Mouse (Mus musculus) right cerebral cortex, postnatal 36 days (tissue): ENCODE measurements around the gene L3mbtl3.

ENCODE experiments used
- DNase-seq, 2 experiments: peaks; one replicate each; pipeline ENCODE4 v3.0.0; 2022; ENCODE audit warnings: low spot score in 2 of 2, mixed read lengths in 1 of 2

The L3mbtl3 gene

GRCm38 (mm10) chr10:26337896-26338503 lies 37.8 kb downstream of the L3mbtl3 start:
- no peak for DNase-seq

GRCm38 (mm10) chr10:26333966-26334365 lies 41.8 kb downstream of the L3mbtl3 start:
- no peak for DNase-seq

DNA sequence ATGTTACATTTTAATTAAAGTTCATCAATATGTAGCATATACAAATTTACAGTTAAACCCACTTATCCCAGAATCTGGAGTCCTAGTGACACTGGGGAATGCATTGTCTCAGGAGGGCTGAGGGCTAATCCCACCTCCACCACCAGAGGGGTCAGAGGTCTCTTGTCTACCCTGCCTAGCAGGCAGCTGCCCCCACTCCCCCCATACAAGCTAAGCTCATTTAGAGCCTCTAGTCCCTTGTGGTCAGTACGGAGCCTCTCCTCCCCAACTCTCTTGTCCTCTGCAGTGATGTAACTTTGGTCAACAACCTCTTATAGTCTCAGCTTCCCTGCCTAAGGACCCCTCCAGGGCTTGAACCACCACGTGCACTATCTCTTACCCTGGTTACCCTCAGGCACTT lies 43.0 kb downstream of the L3mbtl3 start:
- DNase-seq: no peak

DNA sequence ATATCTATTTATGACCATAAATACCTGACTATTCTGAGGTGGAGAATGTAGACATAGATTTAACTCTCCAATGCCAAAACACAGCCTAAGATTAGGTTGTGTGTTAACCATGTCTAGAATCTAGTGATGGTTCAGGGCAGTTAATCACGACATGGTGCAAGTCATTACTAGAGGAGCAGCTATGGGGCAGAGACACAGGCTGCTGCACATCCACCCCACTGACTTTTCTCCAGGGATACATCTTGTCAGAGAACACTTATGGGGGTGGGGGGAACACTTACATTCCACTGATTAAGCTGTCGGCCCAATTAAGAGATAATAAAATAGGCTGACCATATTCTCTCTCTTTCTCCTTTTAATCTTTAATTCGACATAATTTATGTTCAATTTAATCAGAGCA lies 46.9 kb downstream of the L3mbtl3 start:
- no peak for DNase-seq

DNA sequence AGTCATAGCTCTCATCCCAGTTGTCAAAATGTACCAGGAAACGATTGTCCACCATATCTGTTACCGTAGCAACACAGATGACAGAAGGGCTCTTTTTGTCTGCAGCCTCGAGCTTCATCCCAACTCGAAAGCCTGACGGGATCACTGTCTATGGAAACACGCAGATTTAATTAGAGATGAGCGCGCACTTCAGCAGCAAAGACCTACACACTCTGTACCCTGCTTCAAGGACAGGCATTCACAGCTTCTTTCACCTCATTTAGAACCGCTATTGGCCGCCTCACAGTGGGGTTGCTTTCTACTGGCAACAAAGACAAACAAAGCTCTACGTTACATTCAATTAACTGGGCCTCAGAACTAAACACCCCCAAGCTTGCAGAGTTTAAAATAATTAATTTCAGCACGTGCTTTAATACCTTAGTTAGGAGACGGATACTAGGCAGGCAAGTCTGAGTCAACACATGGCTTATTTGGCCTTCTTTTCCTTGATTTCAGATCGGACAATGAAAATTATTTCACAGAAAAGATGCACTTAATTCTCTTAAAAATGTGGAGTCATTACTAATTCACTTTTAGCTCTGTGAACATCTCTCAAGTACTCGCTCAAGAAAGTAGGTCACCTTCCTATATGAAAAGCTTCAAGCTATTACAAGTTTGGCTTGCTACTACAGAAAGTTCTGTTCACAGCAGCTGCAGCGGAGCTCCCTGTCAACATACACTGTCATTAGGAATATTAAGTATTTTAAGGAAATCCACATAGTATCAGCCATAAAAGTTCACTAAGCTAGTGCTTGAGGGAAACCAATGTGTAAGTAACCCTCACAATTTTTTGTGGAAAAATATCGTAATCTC lies 47.9 kb downstream of the L3mbtl3 start:
- DNase-seq: no peak

- no peak for DNase-seq
These were observed 48.5 kb downstream of the L3mbtl3 start for GRCm38 (mm10) chr10:26327291-26327690.

- DNase-seq: no peak
These were observed 50.5 kb downstream of the L3mbtl3 start for GRCm38 (mm10) chr10:26325320-26325719.

- no peak for DNase-seq
These were observed 53.3 kb downstream of the L3mbtl3 start for GRCm38 (mm10) chr10:26322344-26323051.

DNA sequence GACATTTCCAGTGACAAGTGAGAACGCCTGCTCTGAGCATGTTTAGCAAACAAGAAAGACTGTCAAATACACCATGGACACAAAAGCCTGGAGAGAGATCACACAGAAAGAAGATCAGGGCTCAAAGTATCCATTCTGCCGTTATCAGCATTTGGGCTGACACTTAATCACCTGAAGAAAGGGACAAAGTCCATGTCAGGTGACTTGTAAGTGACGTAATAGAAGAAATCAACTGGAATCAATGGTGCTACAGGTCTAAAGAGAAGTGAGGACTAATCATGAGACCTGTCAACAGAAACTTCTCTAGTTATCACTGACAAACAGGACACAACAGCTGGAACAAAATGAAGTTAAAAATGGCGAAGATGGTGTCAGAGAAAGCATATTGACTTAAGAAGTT lies 55.1 kb downstream of the L3mbtl3 start:
- DNase-seq: no peak

GRCm38 (mm10) chr10:26314327-26314726 lies 61.4 kb downstream of the L3mbtl3 start:
- DNase-seq: peak; percentile 35 to 37

GRCm38 (mm10) chr10:26303485-26303884 lies 72.3 kb downstream of the L3mbtl3 start:
- no peak for DNase-seq

- no peak for DNase-seq
These were observed 73.4 kb downstream of the L3mbtl3 start for GRCm38 (mm10) chr10:26302336-26302735.

DNA sequence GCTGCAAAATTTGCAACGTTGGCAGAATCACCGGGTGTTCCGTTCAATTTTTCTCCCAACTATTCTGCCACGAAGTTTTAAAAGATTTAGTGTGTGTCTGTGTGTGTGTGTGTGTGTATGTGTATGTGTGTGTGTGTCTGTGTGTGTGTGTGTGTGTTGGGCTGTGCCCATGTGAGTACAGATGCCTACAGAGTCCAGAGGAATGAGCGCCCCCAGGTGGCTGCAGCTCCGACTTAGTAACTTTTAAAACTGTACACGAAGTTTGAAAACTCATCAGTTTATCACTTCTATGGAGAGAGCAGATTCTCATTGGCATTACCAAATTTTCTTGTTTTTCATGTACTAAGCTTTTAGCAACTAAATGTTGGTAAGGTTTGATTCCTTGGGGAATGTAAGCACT lies 78.1 kb downstream of the L3mbtl3 start:
- DNase-seq: no peak

- DNase-seq: peak; percentile 37 to 45
These were observed 78.6 kb downstream of the L3mbtl3 start for GRCm38 (mm10) chr10:26297200-26297599.

GRCm38 (mm10) chr10:26287136-26287535 lies 88.6 kb downstream of the L3mbtl3 start:
- peak in 1 of 2 experiments; percentile 10 for DNase-seq

- no peak for DNase-seq
These were observed 95.8 kb downstream of the L3mbtl3 start for GRCm38 (mm10) chr10:26280009-26280408.

- no peak for DNase-seq
These were observed 100.4 kb downstream of the L3mbtl3 start for GRCm38 (mm10) chr10:26275414-26275813.

DNA sequence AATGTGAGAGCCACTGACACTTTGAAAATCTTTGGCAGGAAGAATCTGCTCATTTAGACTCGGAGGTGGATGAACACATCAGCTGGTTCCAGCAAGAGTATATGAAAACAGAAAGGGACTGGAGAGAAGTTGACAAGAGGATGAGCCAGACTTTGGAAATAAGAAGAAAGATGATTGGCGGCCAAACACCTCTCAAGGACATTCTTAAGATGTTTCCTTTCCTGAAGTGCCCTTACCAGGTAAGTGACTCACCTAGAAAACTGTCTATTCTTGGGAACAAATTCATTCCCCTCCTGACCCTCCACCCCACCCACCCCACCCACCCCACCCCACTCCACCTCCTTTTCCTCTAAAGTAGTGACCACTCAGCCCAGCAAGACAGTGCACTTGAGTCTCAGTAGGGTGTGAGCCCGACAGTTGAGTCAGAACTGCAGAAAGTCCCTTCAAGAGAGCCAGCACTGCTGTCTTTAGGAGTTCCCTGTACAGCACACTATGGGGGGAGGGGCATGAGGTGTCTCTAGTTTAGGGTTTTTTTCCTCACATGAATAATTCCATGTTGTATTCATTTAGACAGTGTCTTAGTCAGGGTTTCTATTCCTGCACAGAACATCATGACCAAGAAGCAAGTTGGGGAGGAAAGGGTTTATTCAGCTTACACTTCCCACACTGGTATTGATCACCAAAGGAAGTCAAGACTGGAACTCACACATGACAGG lies 111.9 kb downstream of the L3mbtl3 start:
- no peak for DNase-seq

GRCm38 (mm10) chr10:26259908-26260307 lies 115.9 kb downstream of the L3mbtl3 start:
- no peak for DNase-seq

DNA sequence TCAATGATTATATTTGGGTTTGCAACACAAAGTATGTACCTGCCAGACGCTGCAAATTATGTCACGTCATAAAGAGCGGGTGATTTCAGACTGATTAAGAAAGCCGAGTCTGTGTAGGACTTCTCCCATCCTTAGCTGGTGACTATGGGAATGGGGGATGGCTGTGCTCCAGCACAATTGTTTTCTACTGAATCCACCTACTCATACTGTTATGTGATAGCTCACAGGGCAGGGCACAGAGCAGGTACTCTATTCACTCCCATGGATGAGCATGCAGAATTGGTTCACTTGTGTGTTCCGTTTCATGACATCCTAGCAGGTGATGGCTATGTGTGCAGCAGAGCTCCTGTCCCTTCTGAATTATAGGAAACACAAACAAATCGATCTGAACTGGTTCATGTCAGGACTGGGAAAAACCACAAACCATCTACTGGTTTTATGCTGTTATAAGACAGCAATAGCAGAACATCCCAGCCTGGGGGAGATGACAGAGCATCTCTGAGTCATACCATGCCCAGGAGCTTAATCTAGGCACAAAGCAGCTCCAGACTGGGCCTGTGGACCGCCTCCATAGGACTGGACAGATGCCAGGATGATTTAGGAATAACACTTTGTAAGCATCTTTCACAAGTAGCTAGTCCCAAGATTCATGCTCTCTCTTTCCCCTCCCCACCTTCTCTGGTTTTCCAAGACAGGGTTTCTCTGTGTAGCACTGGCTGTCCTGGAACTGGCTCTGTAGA lies 126.2 kb downstream of the L3mbtl3 start:
- DNase-seq: peak; percentile 72 to 87

DNA sequence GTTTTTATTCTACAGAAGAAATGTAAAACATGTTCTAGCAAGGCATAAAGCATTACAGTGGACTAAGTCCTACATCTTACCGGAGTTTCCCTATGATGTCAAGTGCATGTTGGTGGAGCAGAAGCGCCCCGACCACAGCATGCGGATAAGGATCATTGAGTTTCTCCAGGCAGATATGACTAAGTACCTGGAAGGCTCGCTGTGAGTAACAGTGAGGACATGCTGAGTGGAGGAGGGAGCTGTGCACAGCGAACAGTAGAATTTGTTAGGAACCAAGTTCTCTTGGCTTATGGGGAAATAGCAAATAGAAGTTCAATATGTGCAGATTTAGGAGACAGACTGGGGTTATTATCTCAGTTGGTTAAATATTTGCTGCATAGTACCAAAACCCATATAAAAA lies 131.3 kb downstream of the L3mbtl3 start:
- no peak for DNase-seq
